Mouse (Mus musculus) spleen, adult 2 months (tissue): ENCODE measurements around the gene Atp6v1b1.

Source experiments
- CTCF ChIP-seq: fragments of 200-500 bp; IDR thresholded peaks from 2 replicates; pipeline ENCODE4 v1.5.1; 2011; ENCODE audit warnings: mild to moderate bottlenecking, inconsistent platforms; ENCODE audit not compliant: insufficient read depth, insufficient read length, insufficient replicate concordance; ENCODE audit errors: extremely low read depth
- POLR2A ChIP-seq: fragments of 200-500 bp; IDR thresholded peaks from 2 replicates; pipeline ENCODE4 v1.6.1; 2011; ENCODE audit warnings: low read depth, low read length, inconsistent platforms

DNA sequence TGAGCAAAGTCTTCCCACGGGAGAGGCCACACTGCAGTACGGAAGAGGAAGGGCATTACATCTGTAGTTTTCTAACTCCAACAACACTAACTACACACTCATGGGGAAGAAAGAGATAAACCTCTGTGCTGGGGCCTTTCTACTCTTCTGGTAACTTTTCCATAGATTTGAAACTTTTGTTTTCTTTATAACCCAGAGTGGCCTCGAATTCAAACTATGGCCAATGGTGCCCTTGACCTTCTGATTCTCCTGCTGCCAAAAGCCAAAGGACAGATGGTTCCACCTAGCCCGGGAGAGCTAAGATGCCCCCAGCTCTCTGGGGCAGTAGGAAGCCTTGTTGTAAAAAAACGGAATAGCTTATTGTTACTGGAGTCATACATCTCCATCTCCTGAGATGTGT, 42.8 kb upstream of the Atp6v1b1 start:
- no peak for TF ChIP-seq CTCF
- no peak for TF ChIP-seq POLR2A
